Mouse (Mus musculus): ENCODE data around the gene Gm42906. TPM values are rescaled to one million over a fixed set of nuclear protein-coding genes. Genes with fewer than 3 reads are reported as not detected.

The Gm42906 gene
- total RNA-seq, 2 experiments from 2014 or later, result not detected

DNA sequence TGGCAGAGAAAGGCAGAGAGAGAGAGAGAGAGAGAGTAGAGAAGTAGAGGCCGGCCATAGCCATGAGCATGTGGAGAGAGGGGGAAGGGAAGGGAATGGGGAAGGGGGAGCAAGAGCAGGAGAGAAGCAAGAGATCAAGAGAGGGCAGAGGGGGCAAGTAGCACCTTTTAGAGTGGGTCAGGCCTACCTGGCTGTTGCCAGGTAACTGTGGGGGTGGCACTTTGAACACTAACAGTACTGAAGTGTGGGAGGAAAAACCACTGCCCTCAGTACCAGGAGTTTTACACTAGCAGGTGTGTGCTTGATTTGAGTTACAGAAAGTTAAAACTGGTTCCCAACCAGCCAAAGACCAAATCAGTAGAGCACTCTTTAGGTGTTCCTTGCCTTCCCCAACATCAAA, 272.7 kb downstream of the Gm42906 start:
- DNase-seq (ENCODE audit: low spot score in 2 of 2), result no peak

DNA sequence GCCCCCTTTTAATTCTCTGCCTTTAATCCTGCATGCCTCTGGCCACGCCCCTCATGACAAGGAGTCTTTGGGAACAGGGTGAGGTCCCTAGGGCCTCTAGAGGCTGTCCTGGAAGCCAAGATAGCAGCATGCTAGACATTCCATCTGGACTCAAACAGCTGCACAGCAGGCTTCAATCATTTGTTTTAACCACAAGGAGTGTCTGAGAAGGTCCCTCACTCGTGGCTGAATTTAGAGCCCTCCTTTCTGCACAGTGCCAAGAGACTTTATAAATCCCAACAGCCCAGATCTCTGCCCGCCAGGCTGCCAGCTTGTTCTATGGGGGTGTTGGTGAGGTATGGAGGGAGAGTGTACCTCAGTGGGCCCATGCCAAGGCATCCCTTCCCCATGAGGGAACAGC, 273.2 kb downstream of the Gm42906 start:
- DNase-seq (ENCODE audit: low spot score in 2 of 2), result no peak

DNA sequence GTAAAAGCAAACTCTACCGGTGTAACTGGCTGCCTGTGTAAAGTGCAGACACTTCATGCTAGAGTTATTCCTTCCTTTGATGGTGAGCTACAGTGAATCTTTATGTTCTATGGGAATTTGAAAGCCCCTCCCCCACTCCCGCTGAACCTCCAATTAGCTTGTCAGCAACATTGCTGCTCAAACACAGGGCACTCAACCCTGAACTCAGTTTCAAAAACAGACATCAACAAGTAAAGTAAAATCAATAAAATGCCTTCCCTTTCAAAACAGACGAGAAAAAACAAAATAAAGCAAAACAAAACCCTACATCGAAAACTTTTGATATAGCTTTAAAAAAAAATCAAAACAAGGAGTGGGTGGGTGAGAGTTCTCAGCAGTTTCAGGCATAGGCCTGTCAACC, 273.9 kb downstream of the Gm42906 start:
- no peak for DNase-seq (ENCODE audit: low spot score in 2 of 2)

GRCm38 (mm10) chr5:151151549-151151948, 276.4 kb downstream of the Gm42906 start:
- DNase-seq (ENCODE audit: low spot score in 2 of 2), result peak in 1 of 2 experiments; percentile 47

GRCm38 (mm10) chr5:151149509-151149908, 278.5 kb downstream of the Gm42906 start:
- DNase-seq (ENCODE audit: low spot score in 2 of 2), result no peak

GRCm38 (mm10) chr5:151148079-151148478, 279.9 kb downstream of the Gm42906 start:
- DNase-seq (ENCODE audit: low spot score in 2 of 2), result no peak

GRCm38 (mm10) chr5:151145807-151146206, 282.2 kb downstream of the Gm42906 start:
- no peak for DNase-seq (ENCODE audit: low spot score in 2 of 2)

GRCm38 (mm10) chr5:151143955-151144354, 284.0 kb downstream of the Gm42906 start:
- DNase-seq (ENCODE audit: low spot score in 2 of 2), result no peak

DNA sequence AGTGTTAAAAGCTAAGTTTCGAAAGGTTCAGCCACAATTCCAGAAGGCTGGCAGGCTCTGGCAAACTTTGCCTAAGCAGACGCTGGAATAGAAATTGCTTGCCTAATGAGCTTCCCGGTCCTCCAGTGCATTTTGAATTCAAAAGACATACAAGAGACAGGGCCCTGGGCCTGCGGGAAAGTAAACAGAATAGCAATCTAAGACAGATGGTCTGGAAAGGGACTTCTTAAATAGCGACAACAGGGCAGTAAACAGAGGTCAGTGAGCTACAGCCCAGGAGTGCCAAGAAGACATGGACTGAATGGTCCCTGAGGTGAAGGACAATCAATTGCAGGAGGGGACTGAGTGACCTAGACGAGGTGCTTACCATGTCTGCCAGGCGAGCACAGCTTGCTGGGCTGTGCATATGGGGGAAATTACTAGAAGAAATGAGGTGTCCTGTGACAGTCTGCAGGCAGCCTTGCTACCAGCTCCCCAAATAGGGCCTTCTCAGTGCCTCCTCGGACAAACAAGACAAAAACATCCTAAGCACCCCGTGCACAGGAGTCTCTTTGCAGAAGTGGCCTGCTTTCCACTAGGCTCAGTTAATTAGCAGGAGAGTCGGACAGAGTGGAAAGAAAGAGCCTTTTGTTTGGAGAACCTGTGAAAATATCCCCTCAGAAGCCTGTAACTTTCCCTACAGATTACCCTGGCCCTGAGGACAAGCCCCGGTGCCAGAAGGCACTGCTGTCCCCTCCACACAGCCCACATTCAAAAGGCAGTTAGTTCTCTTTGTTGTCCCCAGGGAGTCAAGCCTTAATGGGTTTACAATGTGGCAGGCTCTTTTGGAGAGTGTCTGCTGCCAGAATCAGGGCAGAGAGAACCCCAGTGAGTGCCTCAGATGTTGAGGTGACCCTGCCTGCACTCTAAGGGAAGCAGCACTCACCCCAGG, 285.0 kb downstream of the Gm42906 start:
- DNase-seq (ENCODE audit: low spot score in 2 of 2), result peak in 1 of 2 experiments; percentile 63

DNA sequence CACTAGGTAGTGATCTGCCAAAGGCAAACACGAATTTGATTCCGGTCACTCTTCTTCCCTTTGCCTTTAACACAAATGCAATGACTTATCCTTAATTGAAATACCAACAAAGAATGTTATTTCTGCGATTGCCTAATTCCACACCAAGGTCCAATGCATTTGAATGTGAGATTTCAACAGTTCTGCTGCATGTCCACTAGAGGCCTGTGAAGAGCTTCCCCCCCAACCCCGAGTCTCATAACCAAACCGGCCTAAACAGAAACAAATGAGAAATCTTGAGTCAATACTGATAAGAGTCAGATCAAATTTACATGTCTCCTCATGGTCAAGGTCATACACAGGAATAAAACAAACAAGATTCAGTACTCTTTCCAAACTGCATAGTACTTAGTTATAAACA, 285.7 kb downstream of the Gm42906 start:
- DNase-seq (ENCODE audit: low spot score in 2 of 2), result peak in 1 of 2 experiments; percentile 57

GRCm38 (mm10) chr5:151137901-151138300, 290.1 kb downstream of the Gm42906 start:
- no peak for DNase-seq (ENCODE audit: low spot score in 2 of 2)

DNA sequence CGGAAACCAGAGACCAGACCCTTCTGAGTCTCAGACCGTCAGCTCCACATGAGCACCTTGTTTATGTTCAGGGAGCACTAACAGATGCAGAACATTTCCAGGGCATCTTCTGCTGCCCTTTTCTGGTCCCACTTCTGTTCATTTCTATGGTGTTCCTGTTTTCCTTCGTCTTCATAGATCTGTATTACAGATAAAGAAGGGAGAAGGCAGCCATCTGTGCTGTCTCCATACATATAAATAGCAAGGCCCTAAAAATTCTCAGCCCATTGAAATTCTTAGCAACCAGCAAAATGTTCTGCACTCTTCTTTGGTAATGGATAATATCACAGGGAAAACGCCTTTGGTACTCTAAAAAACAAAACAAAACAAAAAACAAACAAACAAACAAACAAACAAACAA, 290.7 kb downstream of the Gm42906 start:
- DNase-seq (ENCODE audit: low spot score in 2 of 2), result no peak

DNA sequence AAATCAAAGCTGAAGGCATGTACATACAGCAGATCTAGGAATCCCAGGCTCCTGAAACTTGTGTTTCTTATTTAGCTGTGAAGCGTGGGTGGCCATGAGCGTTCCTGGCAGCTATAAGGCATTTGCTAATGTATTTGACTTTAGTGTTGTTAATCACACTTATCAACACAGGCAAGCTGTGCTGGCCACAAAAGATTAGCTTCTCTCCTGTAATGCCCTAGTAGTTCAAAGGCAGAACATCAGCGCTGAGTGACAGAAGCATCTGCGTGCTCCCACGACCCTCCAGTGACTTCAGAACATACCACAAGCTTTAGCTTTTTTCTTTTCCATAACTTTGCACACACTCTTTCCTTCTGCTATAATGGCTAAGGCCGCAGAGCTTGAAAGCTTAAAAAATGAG, 292.0 kb downstream of the Gm42906 start:
- no peak for DNase-seq (ENCODE audit: low spot score in 2 of 2)

DNA sequence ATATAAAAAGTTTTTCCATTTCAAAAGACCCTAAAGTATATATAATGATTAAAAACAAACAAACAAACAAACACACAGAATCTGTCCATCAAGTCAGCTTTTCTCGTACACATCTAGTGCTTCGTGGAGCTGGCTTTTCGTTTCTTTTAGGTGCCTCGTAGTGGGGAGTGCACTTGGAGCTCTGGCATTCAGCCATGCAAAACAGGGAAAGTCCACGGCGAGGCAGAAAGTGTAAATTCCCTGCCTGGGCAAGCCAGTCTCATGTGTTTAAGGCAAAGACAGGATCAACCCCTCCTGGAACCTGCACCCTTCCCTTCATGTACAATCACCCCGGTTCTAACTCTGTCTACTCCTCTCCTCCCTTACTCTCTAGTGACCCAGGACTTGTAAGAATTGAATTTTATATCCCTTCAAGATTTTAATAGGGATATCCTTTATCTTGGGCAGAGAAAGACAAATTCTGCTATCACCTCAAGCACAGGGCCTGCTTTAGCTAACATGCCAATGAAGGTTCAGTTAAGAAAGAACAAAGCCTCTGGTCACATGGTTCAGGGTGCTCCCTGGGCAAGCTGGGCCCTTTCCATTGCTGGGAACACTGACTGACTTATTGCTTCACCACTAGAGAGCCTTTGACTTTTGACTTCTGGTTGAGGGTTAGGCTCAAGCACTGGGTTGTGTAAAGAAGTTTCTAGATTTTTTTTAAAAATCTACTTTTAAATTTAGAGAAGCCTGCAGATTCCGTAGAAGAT, 292.7 kb downstream of the Gm42906 start:
- no peak for DNase-seq (ENCODE audit: low spot score in 2 of 2)

DNA sequence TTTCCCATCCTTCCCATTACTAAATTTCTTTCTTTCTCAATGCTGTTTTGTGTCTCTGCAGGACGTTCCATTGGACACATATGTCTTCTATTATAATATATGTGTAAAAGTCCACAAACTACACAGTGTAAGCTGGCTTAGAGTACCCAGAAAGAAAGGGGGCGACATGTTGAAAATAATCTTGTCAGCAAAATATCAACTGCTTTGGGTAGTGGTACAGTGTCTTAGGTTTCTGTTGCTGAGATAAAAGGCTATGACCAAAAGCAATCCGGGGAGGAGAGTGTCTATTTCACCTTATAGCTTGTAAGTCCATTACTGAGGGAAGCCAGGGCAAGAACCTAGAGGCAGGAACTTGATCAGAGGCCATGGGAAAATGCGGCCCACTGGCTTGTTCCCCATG, 293.8 kb downstream of the Gm42906 start:
- no peak for DNase-seq (ENCODE audit: low spot score in 2 of 2)

DNA sequence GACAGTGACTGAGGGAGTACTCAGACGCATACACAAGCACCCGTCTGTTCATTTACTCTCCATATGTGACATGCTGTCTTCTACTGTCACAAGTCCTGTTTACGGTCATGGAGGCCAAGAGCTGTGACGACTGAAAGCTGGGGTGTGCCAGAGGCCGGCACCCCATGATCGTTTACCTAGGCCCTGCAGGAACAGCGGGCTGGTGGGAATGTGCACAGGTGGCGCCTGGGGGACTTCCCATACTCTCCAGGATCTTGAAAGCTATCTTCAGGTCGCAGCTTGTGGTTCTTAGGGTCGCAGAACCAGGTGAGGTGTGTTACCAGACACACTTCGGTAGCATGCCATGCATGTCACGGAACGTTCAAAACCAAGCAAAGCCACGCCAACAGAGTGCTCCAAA, 294.2 kb downstream of the Gm42906 start:
- DNase-seq (ENCODE audit: low spot score in 2 of 2), result no peak

DNA sequence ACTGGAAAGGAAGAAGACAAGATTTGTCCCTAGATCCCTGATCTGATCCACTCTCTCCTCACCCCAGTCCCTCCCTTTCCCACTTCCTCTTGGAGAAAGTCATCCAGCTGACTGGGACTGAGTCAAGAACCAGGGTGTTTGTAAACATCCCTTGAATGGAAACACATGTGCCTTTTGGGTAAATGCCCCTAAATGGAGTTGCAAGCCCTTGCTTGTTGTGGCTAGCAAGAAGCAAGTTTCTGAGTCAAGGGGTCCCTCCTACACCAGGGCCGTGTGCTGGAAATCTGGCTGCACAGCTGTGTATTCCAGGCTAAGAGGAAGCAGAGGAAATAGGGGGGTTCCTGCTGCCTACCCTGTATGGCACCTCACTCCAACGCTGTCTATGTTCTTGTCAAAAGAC, 298.2 kb downstream of the Gm42906 start:
- no peak for DNase-seq (ENCODE audit: low spot score in 2 of 2)

GRCm38 (mm10) chr5:151127298-151127717, 300.7 kb downstream of the Gm42906 start:
- DNase-seq (ENCODE audit: low spot score in 2 of 2), result no peak

- no peak for DNase-seq (ENCODE audit: low spot score in 2 of 2)
These were observed 301.4 kb downstream of the Gm42906 start for GRCm38 (mm10) chr5:151126608-151127005.

- DNase-seq (ENCODE audit: low spot score in 2 of 2), result no peak
These were observed 301.9 kb downstream of the Gm42906 start for GRCm38 (mm10) chr5:151125985-151126607.

GRCm38 (mm10) chr5:151117846-151118245, 310.1 kb downstream of the Gm42906 start:
- no peak for DNase-seq (ENCODE audit: low spot score in 2 of 2)

All from layer of hippocampus, postnatal 14 days (tissue).